Mouse (Mus musculus) intestine, postnatal 0 days (tissue): ENCODE measurements at regions not wholly inside any gene's neighbourhood (a gene's known extent, or its start where the extent isn't known, plus 50 kb on each side); places are given as distances from the start of the nearest gene placed in this dataset.

ENCODE experiments used
- ATAC-seq: fragments of 200-750 bp; cut with Nextera tagmentation; 2 replicates; pipeline ENCODE4 v1.8.0; 2017; ENCODE audit warnings: mild to moderate bottlenecking, moderate TSS enrichment, moderate library complexity
- H3K27ac ChIP-seq: fragments of 300-500 bp; sonication (generic); 2 replicates; pipeline ENCODE4 v1.5.1; 2014; ENCODE audit warnings: mild to moderate bottlenecking, low read depth, low read length, moderate library complexity
- H3K27me3 ChIP-seq: fragments of 300-500 bp; sonication (generic); replicated peaks from 2 replicates; pipeline ENCODE4 v1.6.1; 2014; ENCODE audit warnings: low read length, mixed read lengths; ENCODE audit not compliant: control insufficient read depth, insufficient read depth
- H3K36me3 ChIP-seq: fragments of 300-500 bp; sonication (generic); 2 replicates; pipeline ENCODE4 v1.6.1; 2014; ENCODE audit warnings: mild to moderate bottlenecking, moderate library complexity; ENCODE audit not compliant: control insufficient read depth, insufficient read depth
- H3K4me1 ChIP-seq: fragments of 300-500 bp; sonication (generic); replicated peaks from 2 replicates; pipeline ENCODE4 v1.6.1; 2014; ENCODE audit warnings: antibody characterized with exemption, low read length, mixed read lengths; ENCODE audit not compliant: control insufficient read depth, insufficient read depth
- H3K4me2 ChIP-seq: fragments of 300-500 bp; sonication (generic); replicated peaks from 2 replicates; pipeline ENCODE4 v1.6.1; 2014; ENCODE audit warnings: low read depth, mild to moderate bottlenecking, moderate library complexity
- H3K4me3 ChIP-seq: fragments of 300-500 bp; sonication (generic); 2 replicates; pipeline ENCODE4 v1.5.1; 2014; ENCODE audit warnings: low read depth, low read length
- H3K9ac ChIP-seq: fragments of 300-500 bp; sonication (generic); 2 replicates; pipeline ENCODE4 v1.6.1; 2014; ENCODE audit warnings: mild to moderate bottlenecking, low read depth, low read length
- H3K9me3 ChIP-seq: fragments of 300-500 bp; sonication (generic); 2 replicates; pipeline ENCODE4 v1.6.1; 2016; ENCODE audit warnings: mixed run types; ENCODE audit not compliant: control insufficient read depth
- CTCF ChIP-seq: sonication (generic); IDR thresholded peaks from 2 replicates; pipeline ENCODE4 v1.5.1; 2016; ENCODE audit warnings: low read depth, mild to moderate bottlenecking, control low read depth, antibody characterized with exemption, moderate library complexity
- WGBS: fragments of 180-500 bp; shearing (Covaris S2); extraction: QIAGEN DNeasy Blood & Tissue Kit; methylation state at CpG from one replicate; pipeline ENCODE4 v1.1.7; 2014; 5-methylcytosine and 5-hydroxymethylcytosine counted together

DNA sequence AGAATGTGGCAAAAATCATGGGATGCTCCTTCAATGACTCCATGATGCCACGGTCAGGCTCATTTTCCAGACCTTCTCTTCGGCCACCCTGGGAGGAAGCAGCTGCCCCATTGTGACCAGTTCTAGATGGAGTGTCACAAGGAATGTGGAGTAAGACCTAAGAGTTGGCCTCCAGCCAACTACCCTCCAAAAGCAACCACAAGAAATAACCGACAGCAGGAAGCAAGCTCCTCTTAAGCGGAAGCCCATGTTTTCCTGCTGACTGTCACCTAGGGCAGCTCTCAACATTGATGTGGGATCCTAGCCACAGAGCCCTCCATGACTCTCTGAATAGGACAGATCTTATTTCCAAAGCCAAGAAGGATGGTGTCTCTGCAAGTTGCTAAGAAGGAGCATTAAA, 126.5 kb downstream of the Qdpr start:
- WGBS = 84% methylated on average over 4 of the region's 4 CpGs

DNA sequence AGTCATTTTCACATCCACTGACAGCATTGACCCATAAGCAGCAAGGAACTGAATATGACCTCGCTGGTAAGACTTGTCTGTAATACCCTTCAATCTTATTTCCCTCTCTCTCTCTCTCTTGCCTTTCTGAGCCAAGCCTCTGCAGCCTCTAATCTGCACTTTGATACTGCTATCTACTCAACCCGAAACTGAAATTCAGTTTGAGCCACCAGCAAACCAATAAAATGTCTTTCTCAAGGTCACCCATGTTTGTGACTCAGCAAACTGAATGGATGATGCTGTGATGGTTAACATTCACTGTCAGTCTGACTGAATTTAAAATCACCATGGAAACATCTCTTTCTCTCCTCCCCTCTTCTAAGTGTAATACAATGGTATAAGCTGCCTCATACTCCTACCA, 132.0 kb downstream of the Qdpr start:
- no peaks in the 10 kb centered on the region for H3K36me3 ChIP-seq
- H3K4me3 ChIP-seq = no peak overlapping the region
- no peaks in the 10 kb centered on the region for H3K27me3 ChIP-seq
- no peak overlapping the region for H3K9ac ChIP-seq
- no peak for TF ChIP-seq CTCF
- H3K4me1 ChIP-seq = no peaks in the 10 kb centered on the region
- WGBS = 37% methylated on average over 2 of the region's 2 CpGs
- ATAC-seq = no peak
- H3K9me3 ChIP-seq = no peaks in the 10 kb centered on the region
- H3K4me2 ChIP-seq = no peak overlapping the region
- H3K27ac ChIP-seq = no peak overlapping the region

More for the DNA sequence above, 126.5 kb downstream of the Qdpr start:
- no peak for TF ChIP-seq CTCF
- Histone ChIP-seq H3K9me3 (no peaks in the 10 kb centered on the region), H3K4me2 (no peak overlapping the region), H3K4me3 (no peak overlapping the region), H3K27ac (no peak overlapping the region), H3K4me1 (no peaks in the 10 kb centered on the region), H3K36me3 (no peaks in the 10 kb centered on the region), H3K27me3 (no peaks in the 10 kb centered on the region), H3K9ac (no peak overlapping the region)
- ATAC-seq = no peak

DNA sequence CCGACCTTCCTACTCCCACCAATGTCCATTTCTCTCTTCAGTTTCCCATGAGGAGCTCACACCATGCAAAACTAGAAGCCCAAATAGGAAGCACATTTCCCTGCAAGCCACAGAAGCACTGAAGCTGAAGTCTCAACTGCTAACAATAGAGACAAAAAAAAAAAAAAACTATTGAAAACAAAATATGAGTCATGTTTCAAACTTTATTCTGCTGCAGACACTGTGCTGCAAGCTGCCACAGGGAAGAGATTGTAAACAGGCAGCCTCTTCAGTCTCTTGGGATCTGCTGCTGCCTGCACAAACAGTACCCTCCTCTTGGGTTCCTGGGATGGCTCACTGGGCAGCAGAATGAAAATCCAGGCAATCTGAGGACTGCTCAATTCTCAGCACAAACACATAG, 148.9 kb downstream of the Qdpr start:
- H3K9ac ChIP-seq = no peak overlapping the region
- H3K9me3 ChIP-seq = no peaks in the 10 kb centered on the region
- H3K27me3 ChIP-seq = no peaks in the 10 kb centered on the region
- H3K27ac ChIP-seq = no peak overlapping the region
- no peaks in the 10 kb centered on the region for H3K4me1 ChIP-seq
- H3K4me2 ChIP-seq = no peak overlapping the region
- WGBS = 71% methylated on average over 1 of the region's 1 CpGs
- no peak for TF ChIP-seq CTCF
- no peaks in the 10 kb centered on the region for H3K36me3 ChIP-seq
- ATAC-seq = no peak
- no peak overlapping the region for H3K4me3 ChIP-seq

DNA sequence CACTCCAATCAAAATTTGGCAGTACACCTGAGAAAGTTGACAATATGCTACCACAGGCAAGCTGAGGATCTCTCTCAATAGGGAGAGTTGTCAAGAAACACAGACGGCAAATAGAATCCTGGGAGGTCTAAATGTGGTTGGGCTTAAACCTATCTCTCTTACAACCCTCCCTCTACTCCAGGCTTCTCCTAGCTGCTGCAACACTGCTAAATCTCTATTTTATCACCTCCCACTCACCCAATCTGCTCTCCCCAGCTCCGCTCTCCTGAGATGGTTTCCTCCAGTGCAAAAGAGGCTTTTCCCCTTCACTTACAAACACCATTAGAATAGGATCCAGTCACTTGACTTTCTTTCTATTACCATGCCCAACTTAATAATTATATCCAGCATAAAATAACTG, 151.2 kb downstream of the Qdpr start:
- no peaks in the 10 kb centered on the region for H3K9me3 ChIP-seq
- H3K27ac ChIP-seq = no peak overlapping the region
- H3K27me3 ChIP-seq = no peaks in the 10 kb centered on the region
- no peak overlapping the region for H3K4me3 ChIP-seq
- H3K4me2 ChIP-seq = no peak overlapping the region
- no peak for TF ChIP-seq CTCF
- H3K36me3 ChIP-seq = no peaks in the 10 kb centered on the region
- no peak overlapping the region for H3K9ac ChIP-seq
- H3K4me1 ChIP-seq = no peaks in the 10 kb centered on the region
- ATAC-seq = no peak
- WGBS = 58% methylated on average over 2 of the region's 2 CpGs

DNA sequence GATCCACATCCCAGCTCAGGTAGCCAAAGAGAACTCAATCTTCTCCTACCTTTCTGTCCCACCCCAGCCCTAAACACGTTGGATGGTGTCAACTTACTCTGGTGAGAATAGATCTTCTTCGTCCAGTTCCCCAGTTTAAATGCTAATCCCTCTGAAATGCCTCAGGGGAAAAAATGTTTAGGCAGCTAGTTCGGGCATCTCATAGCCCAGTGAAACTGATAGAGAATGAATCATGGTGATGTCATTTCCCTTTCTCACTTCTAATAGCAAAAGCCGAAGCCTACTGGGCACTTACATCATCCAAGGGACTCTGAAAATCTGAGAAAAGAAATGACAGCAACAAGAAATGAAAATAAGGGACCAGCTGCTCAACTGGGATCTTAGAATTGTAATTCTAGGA, 154.9 kb downstream of the Qdpr start:
- H3K36me3 ChIP-seq = no peaks in the 10 kb centered on the region
- no peak for ATAC-seq
- no peaks in the 10 kb centered on the region for H3K9me3 ChIP-seq
- H3K27ac ChIP-seq = no peak overlapping the region
- no peak for TF ChIP-seq CTCF
- H3K4me1 ChIP-seq = no peaks in the 10 kb centered on the region
- WGBS = 64% methylated on average over 4 of the region's 4 CpGs
- H3K4me2 ChIP-seq = no peak overlapping the region
- H3K4me3 ChIP-seq = no peak overlapping the region
- no peak overlapping the region for H3K9ac ChIP-seq
- no peaks in the 10 kb centered on the region for H3K27me3 ChIP-seq

DNA sequence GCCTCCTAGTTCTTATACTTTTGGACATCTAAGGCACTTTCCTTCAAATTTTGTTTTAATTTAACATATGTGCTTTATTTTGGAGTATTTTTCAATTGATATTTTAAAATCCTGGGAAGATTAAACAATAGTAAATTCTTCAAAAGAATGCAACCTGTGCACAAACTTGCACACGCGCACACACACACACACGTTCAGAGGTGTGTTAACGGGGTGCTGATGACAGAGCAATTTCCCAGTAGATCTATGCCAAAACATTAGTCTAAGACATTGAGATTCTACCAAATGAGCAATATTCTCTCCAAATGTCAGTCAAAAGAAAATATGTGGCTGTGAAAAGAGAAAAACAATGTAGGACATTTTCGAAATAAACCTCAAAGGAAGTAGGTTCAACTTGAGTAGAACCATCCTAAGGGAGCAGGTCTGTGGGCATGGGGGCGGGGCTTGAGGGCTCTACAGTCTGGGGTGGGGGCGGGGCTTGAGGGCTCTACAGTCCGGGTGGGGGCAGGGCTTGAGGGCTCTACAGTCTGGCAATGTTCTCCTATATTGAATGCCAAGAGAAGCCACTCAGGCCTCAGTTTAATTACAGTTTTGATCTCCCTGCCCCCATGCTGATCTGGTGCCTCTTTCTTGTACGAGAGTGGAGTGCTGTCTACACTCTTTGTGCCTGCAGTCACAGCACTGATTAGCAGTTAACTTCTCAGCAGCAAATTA, 157.0 kb downstream of the Qdpr start:
- Histone ChIP-seq H3K4me2 (no peak overlapping the region), H3K4me3 (no peak overlapping the region), H3K27ac (no peak overlapping the region), H3K4me1 (no peaks in the 10 kb centered on the region), H3K9ac (no peak overlapping the region), H3K27me3 (no peaks in the 10 kb centered on the region), H3K36me3 (no peaks in the 10 kb centered on the region), H3K9me3 (no peaks in the 10 kb centered on the region)
- ATAC-seq = no peak
- 73% methylated on average over 9 of the region's 9 CpGs for WGBS
- no peak for TF ChIP-seq CTCF

DNA sequence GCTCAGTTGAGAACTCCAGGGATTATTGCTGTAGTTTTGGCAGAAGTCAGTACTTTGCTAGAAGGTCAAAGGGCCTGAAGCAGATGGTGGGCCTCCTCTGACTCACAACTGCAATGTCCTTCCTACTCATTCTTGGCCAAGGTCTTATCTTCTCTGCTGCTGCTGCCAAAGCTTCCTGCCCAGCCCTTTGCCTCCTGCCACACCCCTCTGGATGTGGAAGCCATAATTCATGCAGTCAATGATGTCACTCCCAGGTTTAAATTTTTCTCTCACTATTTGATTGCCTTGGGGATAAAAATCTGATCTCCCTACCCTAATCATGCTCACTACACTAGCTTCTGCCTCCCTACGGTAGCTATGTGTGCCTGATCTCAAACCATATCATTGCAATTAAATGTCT, 157.7 kb downstream of the Qdpr start:
- Histone ChIP-seq H3K4me3 (no peak overlapping the region), H3K9ac (no peak overlapping the region), H3K4me2 (no peak overlapping the region), H3K27me3 (no peaks in the 10 kb centered on the region), H3K27ac (no peak overlapping the region), H3K36me3 (no peaks in the 10 kb centered on the region), H3K9me3 (no peaks in the 10 kb centered on the region), H3K4me1 (no peaks in the 10 kb centered on the region)
- TF ChIP-seq CTCF = no peak
- peak; percentile 98 for ATAC-seq
- WGBS = 70% methylated on average over 1 of the region's 1 CpGs
